Mouse (Mus musculus): ENCODE results near the gene Ltb. TPM values are rescaled to one million over a fixed set of nuclear protein-coding genes. Genes with fewer than 3 reads are reported as not detected.
A peak's percentile ranks its signal among the peaks of the same experiment; 100 is the strongest.

The Ltb gene
- total RNA-seq, 2 experiments from 2014 or later: 5.5 TPM; not detected in 1

- no peak for ATAC-seq (replicated peaks; ENCODE audit: low FRiP score, low TSS enrichment, poor library complexity, severe bottlenecking)
Observed at GRCm38 (mm10) chr17:35189186-35189585, 5.1 kb upstream of the Ltb start.

DNA sequence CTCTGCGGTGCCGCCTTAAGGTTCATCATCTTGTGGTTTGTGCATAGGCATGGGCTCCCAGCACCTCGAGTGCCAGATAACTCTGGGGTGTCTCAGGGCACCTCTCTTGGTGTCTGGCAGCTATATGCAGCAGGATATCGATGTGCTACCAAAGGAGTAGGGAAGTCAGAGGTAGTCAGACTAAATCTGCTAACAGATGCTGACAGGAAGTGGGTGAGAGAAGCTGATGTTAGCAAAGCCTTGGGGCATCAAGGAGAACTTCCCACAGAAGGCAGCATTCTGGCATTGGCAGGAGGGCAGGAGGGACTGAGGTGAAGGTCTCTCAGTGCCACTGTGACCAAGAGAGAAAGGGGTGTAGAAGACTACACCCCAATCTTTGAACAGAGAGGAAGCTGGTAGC, 4.1 kb upstream of the Ltb start:
- ATAC-seq (replicated peaks; ENCODE audit: low FRiP score, low TSS enrichment, poor library complexity, severe bottlenecking): no peak

- ATAC-seq (replicated peaks; ENCODE audit: low FRiP score, low TSS enrichment, poor library complexity, severe bottlenecking): no peak
Observed at GRCm38 (mm10) chr17:35191723-35192122, 2.5 kb upstream of the Ltb start.

DNA sequence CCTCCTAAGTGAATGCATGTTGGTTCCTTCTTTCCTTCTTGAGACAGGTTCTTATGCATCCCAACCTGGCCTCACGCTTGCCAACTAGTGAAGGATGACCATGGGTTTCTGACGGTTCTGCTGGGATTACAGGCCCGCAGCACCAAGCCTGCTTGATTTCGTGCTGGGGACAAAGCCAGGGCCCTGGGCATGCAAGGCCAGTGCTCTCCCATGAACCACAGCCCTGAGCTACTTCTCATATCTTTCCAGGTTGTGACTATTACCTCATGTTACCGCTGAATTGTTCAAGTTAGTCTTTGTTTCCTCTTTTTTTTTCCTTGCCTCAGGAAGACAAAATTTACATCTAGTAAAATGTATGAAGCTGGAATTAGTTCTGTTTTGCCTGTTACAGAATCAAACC, 1.3 kb upstream of the Ltb start:
- no peak for ATAC-seq (replicated peaks; ENCODE audit: low FRiP score, low TSS enrichment, poor library complexity, severe bottlenecking)

- ATAC-seq (replicated peaks; ENCODE audit: low FRiP score, low TSS enrichment, poor library complexity, severe bottlenecking): no peak
Observed at GRCm38 (mm10) chr17:35194844-35195630, 798 bp downstream of the Ltb start.

GRCm38 (mm10) chr17:35195631-35196320, 1.5 kb downstream of the Ltb start:
- peak; percentile 92 for ATAC-seq (replicated peaks; ENCODE audit: low FRiP score, low TSS enrichment, poor library complexity, severe bottlenecking)

DNA sequence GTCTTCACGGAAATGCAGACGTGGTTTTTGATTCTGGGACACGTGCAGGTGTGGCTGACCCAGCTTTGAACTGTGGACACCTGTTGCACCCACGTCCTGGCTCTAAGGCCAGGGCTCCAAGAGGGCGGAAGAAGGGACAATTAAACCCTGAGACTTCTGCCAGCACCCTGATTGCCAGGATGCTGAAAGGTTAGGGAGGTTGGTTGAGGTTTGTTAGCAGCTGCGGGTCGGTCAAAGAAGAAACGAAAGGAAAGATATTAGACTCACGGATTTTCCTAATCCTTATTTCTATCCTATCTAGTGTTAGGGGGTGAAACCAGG, 2.0 kb downstream of the Ltb start:
- ATAC-seq (replicated peaks; ENCODE audit: low FRiP score, low TSS enrichment, poor library complexity, severe bottlenecking): no peak

- no peak for ATAC-seq (replicated peaks; ENCODE audit: low FRiP score, low TSS enrichment, poor library complexity, severe bottlenecking)
Observed at GRCm38 (mm10) chr17:35197126-35197525, 2.9 kb downstream of the Ltb start.

DNA sequence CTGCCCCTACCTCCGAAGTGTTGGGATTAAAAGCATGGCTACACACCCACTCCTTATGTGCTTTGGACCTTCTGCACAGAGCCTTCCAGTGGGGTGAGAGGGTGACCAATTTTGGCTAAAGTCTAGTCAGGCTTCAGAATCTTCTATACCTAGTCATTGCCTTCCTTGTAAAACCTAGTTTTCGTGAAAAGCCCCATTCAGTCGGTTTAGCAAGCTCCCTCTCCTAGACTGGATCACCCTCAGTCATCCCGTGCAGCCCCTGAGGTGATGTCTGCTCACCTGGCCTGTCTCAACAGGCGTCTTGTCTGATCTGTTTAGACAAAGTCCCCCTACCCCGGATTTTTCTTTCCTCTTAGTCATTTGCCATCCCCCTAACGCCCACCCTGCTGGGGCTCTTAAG, 3.8 kb downstream of the Ltb start:
- ATAC-seq (replicated peaks; ENCODE audit: low FRiP score, low TSS enrichment, poor library complexity, severe bottlenecking): no peak

GRCm38 (mm10) chr17:35198946-35199345, 4.7 kb downstream of the Ltb start:
- no peak for ATAC-seq (replicated peaks; ENCODE audit: low FRiP score, low TSS enrichment, poor library complexity, severe bottlenecking)

DNA sequence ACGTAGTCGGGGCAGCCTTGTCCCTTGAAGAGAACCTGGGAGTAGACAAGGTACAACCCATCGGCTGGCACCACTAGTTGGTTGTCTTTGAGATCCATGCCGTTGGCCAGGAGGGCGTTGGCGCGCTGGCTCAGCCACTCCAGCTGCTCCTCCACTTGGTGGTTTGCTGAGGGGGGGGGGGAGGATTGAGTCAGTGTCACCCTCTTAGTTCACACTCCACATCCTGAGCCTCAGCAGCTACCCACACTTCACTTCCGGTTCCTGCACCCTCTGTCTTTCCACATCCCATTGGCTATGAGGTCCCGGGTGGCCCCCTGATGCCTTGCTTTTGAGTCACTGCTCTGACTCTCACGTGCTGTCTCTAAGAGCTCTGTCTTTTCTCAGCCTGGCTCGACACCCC, 6.2 kb downstream of the Ltb start:
- ATAC-seq (replicated peaks; ENCODE audit: low FRiP score, low TSS enrichment, poor library complexity, severe bottlenecking): peak; percentile 46

- no peak for ATAC-seq (replicated peaks; ENCODE audit: low FRiP score, low TSS enrichment, poor library complexity, severe bottlenecking)
Observed at GRCm38 (mm10) chr17:35201128-35201527, 6.9 kb downstream of the Ltb start.

DNA sequence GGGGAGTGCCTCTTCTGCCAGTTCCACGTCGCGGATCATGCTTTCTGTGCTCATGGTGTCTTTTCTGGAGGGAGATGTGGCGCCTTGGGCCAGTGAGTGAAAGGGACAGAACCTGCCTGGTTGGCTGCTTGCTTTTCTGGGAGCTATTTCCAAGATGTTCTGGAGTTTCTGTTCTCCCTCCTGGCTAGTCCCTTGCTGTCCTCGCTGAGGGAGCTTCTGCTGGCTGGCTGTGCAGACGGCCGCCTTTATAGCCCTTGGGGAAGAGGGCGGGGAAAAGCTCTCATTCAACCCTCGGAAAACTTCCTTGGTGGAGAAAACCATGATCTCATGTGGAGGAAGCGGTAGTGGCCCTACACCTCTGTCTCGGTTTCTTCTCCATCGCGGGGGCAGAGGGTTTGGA, 7.5 kb downstream of the Ltb start, which contains the start of gene Tnf:
Gene Tnf (minus strand): TSS at position 221 of the 400 bp plus-strand sequence.
- ATAC-seq (replicated peaks; ENCODE audit: low FRiP score, low TSS enrichment, poor library complexity, severe bottlenecking): no peak

DNA sequence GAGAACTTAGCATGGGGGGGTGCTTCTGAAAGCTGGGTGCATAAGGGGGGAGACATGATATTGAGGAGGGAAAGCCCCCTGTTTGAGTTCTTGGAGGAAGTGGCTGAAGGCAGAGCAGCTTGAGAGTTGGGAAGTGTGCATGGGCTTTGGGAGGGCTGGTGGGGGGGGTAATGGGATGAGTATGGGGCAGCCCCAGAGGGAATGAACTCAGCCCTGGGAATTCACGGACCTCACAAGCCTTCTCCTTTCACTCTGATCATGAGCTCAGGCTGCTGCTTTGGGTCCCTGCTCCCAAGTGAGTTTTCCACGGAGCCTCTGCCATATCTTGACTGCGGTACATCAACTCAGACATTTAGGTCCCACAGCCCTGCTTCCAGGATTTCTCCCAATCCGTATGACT, 8.2 kb downstream of the Ltb start:
- ATAC-seq (replicated peaks; ENCODE audit: low FRiP score, low TSS enrichment, poor library complexity, severe bottlenecking): no peak

DNA sequence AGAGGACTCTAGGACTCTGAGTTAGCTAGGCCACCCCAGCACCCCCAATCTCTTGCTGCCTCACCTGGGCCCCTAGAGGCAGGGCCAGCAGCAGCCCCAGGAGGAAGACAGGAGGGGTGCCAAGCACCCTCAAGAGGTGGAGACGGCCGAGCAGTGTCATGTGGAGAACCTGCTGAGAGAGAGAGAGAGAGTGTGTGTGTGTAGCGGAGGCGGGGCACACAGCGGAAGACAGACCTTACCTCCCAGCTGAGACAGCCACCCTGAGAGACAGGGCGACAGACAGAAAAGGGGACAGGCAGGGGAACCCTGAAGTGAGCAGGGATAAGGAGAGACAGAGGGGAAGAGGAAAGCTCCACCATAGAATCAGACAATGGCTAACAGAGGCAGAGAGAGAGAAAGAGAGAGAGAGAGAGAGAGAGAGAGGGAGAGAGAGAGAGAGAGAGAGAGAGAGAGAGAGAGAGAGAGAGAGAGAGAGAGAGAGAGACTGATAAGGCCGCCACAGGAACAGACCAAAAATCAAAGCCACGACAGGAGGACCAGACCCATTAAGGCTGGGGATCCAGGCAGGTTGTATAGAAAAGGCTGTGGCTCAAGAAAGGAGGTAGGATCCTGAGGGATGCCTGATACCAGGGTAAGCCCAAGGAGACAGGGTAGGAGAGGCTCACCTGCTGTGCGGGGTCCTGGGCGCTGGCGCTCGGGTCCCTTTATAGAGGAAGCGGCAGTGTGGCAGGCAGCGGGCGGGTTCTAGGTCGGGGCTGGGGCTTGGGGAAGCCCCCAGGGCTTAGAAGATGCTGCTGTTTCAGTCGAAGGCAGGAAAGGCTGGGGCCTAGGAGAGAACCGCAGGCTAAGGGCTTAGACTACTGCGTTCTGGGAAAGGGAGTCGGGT, 10.5 kb downstream of the Ltb start, which contains the start of gene Lta:
Gene Lta (minus strand): TSS at position 858 of the 886 bp plus-strand sequence.
- ATAC-seq (replicated peaks; ENCODE audit: low FRiP score, low TSS enrichment, poor library complexity, severe bottlenecking): no peak

DNA sequence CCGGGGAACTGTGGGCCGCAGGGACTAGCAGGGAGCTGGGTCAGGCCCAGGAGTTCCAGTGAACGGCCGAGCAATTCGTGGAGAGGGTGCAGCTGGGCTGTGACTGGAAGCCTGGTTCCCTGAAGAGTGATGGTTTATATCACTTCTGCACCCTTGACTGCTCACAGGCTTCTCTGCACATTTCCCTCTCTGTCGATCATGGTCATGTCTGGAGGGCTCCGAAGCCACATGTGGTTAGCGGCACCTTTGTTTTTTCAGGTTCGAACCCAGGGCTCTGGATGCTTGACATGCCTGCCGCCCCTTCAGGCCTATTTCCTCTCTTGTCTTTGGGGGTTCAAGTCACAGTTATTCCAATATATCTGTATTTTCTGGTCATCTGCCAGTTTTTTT, 11.1 kb downstream of the Ltb start:
- no peak for ATAC-seq (replicated peaks; ENCODE audit: low FRiP score, low TSS enrichment, poor library complexity, severe bottlenecking)

DNA sequence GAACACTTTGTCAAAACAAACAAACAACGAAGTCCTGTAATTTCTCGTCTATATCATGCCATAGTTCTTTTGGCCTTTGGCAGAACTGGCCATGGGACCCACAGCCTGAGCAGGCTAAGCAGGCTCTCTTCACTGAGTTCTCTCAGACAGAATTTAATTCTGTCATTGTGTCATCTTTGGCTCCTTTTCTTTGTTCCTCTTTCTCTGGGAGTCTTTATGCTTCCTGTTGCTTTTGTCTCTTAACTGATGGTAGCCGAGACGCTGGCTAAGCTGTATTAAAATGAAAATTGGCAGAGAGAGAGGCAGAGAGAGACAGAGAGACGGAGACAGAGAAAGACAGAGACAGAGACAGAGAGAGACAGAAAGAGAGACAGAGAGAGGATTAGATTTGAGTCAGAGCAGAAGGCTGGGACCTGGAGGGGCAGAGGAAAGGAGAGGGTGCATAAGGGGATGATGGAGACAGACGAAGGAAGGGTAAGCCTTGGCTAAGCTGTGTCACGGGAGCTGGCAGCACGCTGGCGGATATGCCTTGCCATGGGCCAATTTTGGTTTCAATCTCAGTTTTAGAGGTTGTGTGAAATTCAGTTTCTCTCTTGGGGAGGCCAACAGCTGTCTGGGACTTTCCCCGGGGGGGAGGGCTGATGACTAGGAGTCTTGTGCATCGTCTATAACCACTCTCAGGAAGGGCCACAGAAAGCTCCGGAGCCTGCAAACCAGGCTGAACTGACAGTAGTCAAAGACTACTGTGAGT, 15.7 kb downstream of the Ltb start:
- no peak for ATAC-seq (replicated peaks; ENCODE audit: low FRiP score, low TSS enrichment, poor library complexity, severe bottlenecking)

GRCm38 (mm10) chr17:35210593-35210992, 16.4 kb downstream of the Ltb start:
- ATAC-seq (replicated peaks; ENCODE audit: low FRiP score, low TSS enrichment, poor library complexity, severe bottlenecking): no peak

DNA sequence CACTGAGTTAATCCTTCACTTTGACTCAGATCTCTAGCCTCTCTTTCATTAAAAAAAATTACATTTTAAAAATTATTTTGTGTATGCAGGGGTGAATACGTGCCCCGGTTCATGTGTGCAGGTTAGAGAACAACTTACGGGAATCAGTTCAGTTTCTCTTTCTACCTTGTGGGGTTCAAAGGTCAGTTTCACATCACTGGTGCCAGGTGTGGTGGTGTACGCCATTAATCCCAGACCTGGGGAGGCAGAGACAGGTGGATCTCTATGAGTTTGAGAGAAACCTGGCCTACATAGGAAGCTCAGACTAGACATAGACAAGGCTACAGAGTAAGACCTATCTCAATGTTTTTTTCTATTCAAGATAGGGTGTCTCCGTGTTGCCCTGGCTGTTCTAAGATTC, 18.8 kb downstream of the Ltb start:
- no peak for ATAC-seq (replicated peaks; ENCODE audit: low FRiP score, low TSS enrichment, poor library complexity, severe bottlenecking)
